16 mouse cellular contexts compared by ENCODE assay signal in genomic region chr7:122672981-122673380, GRCm38 (mm10). TPM values are rescaled to one million over a fixed set of nuclear protein-coding genes. Genes with fewer than 3 reads are reported as not detected.
DNase-seq lines count a peak whose midpoint lies in the region; ATAC-seq and TF ChIP-seq lines count a peak whose summit lies in the region.
"Had no signal": no experiment of that assay in that cellular context is flagged by ENCODE, and none has a peak within 500 bp of the region (broad histone marks: within the 10 kb centered on the region; RNA-seq: fewer than 3 reads in every experiment).

No protein-coding gene starts in this region.

- H3K9ac ChIP-seq in forebrain, postnatal 0 days, result no peak overlapping the region
- H3K9ac ChIP-seq in neural tube, embryonic 13.5 days, result no peak overlapping the region
- H3K9ac ChIP-seq: liver, embryonic 13.5 days had no signal

- H3K27me3 ChIP-seq in forebrain, postnatal 0 days (ENCODE audit: insufficient read depth, low read length), result no peaks in the 10 kb centered on the region
- H3K27me3 ChIP-seq in forebrain, embryonic 10.5 days (ENCODE audit: poor library complexity, severe bottlenecking), result peaks cover 24% of the 10 kb centered on the region
- peaks cover 28% of the 10 kb centered on the region for H3K27me3 ChIP-seq in neural tube, embryonic 13.5 days

- no peaks in the 10 kb centered on the region for H3K36me3 ChIP-seq in forebrain, postnatal 0 days (ENCODE audit: insufficient read depth)
- H3K36me3 ChIP-seq in forebrain, embryonic 10.5 days (replicated peaks), result no peaks in the 10 kb centered on the region
- no peaks in the 10 kb centered on the region for H3K36me3 ChIP-seq in neural tube, embryonic 13.5 days
- H3K36me3 ChIP-seq: liver, embryonic 13.5 days had no signal

- H3K4me3 ChIP-seq in forebrain, postnatal 0 days (ENCODE audit: low read depth, low read length), result peak overlapping the region; percentile 47
- H3K4me3 ChIP-seq in forebrain, embryonic 10.5 days, result no peak overlapping the region
- peak overlapping the region; percentile 42; the same call in 1 of the 2 replicates for H3K4me3 ChIP-seq in neural tube, embryonic 13.5 days
- H3K4me3 ChIP-seq: liver, embryonic 13.5 days; myocyte had no signal

- no peak for TF ChIP-seq CTCF in forebrain, postnatal 0 days (IDR thresholded peaks at IDR 0.05; ENCODE audit: low read depth)

- no peak for DNase-seq in forebrain, postnatal 0 days
- DNase-seq in forebrain, embryonic 10.5 days (ENCODE audit: extremely low spot score, low spot score), result no peak
- no peak for DNase-seq in neural tube, embryonic 10.5 days (ENCODE audit: extremely low spot score, low spot score)
- DNase-seq in left cerebral cortex, postnatal 14 days (ENCODE audit: low spot score in 2 of 2), result peak; percentile 52 to 74
- peak; percentile 25 for DNase-seq in right cerebral cortex, postnatal 14 days
- no peak for DNase-seq in ovary, postnatal 14 days (ENCODE audit: low spot score)
- no peak for DNase-seq in kidney, adult 11 months
- DNase-seq: adrenal gland, adult 8-10 months; cerebellum, adult 11-12 months; heart, postnatal 4 days; liver, embryonic 13.5 days; lung, postnatal 36 days had no signal

- no peak for ATAC-seq in forebrain, postnatal 0 days
- no peak for ATAC-seq in neural tube, embryonic 13.5 days (ENCODE audit: low read depth)

- WGBS in forebrain, postnatal 0 days, result 33% methylated on average over 5 of the region's 5 CpGs
- 55% methylated on average over 5 of the region's 5 CpGs for WGBS in forebrain, embryonic 10.5 days
- 57% methylated on average over 5 of the region's 5 CpGs for WGBS in neural tube, embryonic 13.5 days

- H3K9me3 ChIP-seq in forebrain, postnatal 0 days (ENCODE audit: low read length), result no peaks in the 10 kb centered on the region
- H3K9me3 ChIP-seq in forebrain, embryonic 10.5 days, result no peaks in the 10 kb centered on the region
- H3K9me3 ChIP-seq in neural tube, embryonic 13.5 days, result no peaks in the 10 kb centered on the region
- H3K9me3 ChIP-seq: liver, embryonic 13.5 days had no signal

- H3K4me1 ChIP-seq in forebrain, postnatal 0 days (ENCODE audit: insufficient read depth), result no peaks in the 10 kb centered on the region
- peaks cover 4% of the 10 kb centered on the region for H3K4me1 ChIP-seq in forebrain, embryonic 10.5 days
- H3K4me1 ChIP-seq in neural tube, embryonic 13.5 days (replicated peaks), result peaks cover 16% of the 10 kb centered on the region
- H3K4me1 ChIP-seq: liver, embryonic 13.5 days had no signal

- intact Hi-C loops in left cerebral cortex, postnatal 14 days (cut with DNase I), result loop anchor here (5.0 kb wide), 4 partner anchors 91 to 249 kb away; no protein-coding TSS in a partner anchor

- H3K4me2 ChIP-seq in forebrain, postnatal 0 days (ENCODE audit: low read depth), result peak overlapping the region; percentile 87
- H3K4me2 ChIP-seq in neural tube, embryonic 13.5 days, result peak overlapping the region; percentile 65
- H3K4me2 ChIP-seq: liver, embryonic 13.5 days had no signal

- no peak overlapping the region for H3K27ac ChIP-seq in forebrain, postnatal 0 days (ENCODE audit: low read depth, low read length)
- H3K27ac ChIP-seq in forebrain, embryonic 10.5 days, result no peak overlapping the region
- no peak overlapping the region for H3K27ac ChIP-seq in neural tube, embryonic 13.5 days (replicated peaks)
- H3K27ac ChIP-seq: liver, embryonic 13.5 days; stomach, postnatal 0 days had no signal

RNA-seq across cellular contexts. Expression of gene Cacng3, which starts 2.7 kb away (rescaled TPM):
- 8.2 and 12.6 TPM in 2 replicates for total RNA-seq in forebrain, postnatal 0 days (2014; rRNA removed)
- 17.1 and 28.2 TPM in 2 replicates for polyA plus RNA-seq in forebrain, postnatal 0 days (2015; fragmentation: Nextera tagmentation; extraction: Ambion mirVana)
- 0.07 and 0.46 TPM in 2 replicates for polyA plus RNA-seq in forebrain, embryonic 10.5 days (2016; fragmentation: Nextera tagmentation; extraction: Ambion mirVana)
- polyA plus RNA-seq in neural tube, embryonic 13.5 days (2015; fragmentation: Nextera tagmentation; extraction: Ambion mirVana), result 9.3 and 11.7 TPM in 2 replicates
- 100 to 1,000 TPM; 158 to 185 TPM for total RNA-seq in left cerebral cortex, postnatal 14 days (2021)
- polyA plus RNA-seq: kidney, embryonic 14.5 days; liver, embryonic 13.5 days; myocyte had no signal

Comparison
In these comparisons a context has a peak if more than half of its experiments do, and no peak if none do; other contexts are left out.
1. DNase-seq: peak in left cerebral cortex, postnatal 14 days (2 of 2) and right cerebral cortex, postnatal 14 days (single experiment); none in forebrain, postnatal 0 days (single experiment), forebrain, embryonic 10.5 days (single experiment), neural tube, embryonic 10.5 days (single experiment), ovary, postnatal 14 days (single experiment) and kidney, adult 11 months (single experiment).